Comparison of ENCODE assay signal across 20 mouse cellular contexts in the genomic region with DNA sequence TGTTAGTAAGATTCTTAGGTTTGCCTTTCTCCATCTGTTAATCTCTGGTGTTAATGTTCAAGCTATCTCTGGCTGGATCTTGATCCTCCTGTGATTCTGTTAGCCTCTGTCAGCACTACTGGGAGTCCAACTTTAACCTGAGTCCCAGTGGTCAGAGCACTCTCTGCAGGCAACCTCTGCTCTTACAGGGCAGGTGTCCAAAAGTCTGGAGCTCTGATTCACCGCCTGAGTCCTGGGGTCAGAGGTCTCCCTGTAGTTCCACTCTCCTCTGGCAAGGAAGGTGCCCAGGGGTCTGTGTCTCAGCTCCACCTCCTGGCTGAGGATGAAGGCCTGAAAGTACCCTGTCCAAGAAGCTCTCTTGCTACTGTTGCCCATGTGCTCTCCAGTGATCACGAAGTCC.
"Had no signal": no experiment of that assay in that cellular context is flagged by ENCODE, and none has a peak within 500 bp of the region (broad histone marks: within the 10 kb centered on the region; RNA-seq: fewer than 3 reads in every experiment).

No protein-coding gene starts in this region.

- H3K9me3 ChIP-seq: liver, embryonic 12.5 days; liver, embryonic 15.5 days; lung, embryonic 15.5 days; midbrain, embryonic 10.5 days; midbrain, embryonic 13.5 days; neural tube, embryonic 12.5 days; neural tube, embryonic 15.5 days had no signal

- H3K27ac ChIP-seq: left cerebral cortex, adult 2 months; liver, embryonic 12.5 days; liver, embryonic 15.5 days; lung, embryonic 15.5 days; midbrain, embryonic 10.5 days; midbrain, embryonic 13.5 days; neural tube, embryonic 12.5 days; neural tube, embryonic 15.5 days; stomach, postnatal 0 days had no signal

- ATAC-seq: intestine, postnatal 0 days; liver, embryonic 12.5 days; midbrain, embryonic 13.5 days had no signal

- H3K27me3 ChIP-seq: liver, embryonic 12.5 days; liver, embryonic 15.5 days; lung, embryonic 15.5 days; megakaryocyte, embryonic 14.5 days; midbrain, embryonic 13.5 days; neural tube, embryonic 12.5 days; neural tube, embryonic 15.5 days had no signal

- H3K36me3 ChIP-seq: liver, embryonic 12.5 days; liver, embryonic 15.5 days; lung, embryonic 15.5 days; midbrain, embryonic 10.5 days; midbrain, embryonic 13.5 days; neural tube, embryonic 12.5 days; neural tube, embryonic 15.5 days had no signal

- H3K9ac ChIP-seq: liver, embryonic 12.5 days; liver, embryonic 15.5 days; lung, embryonic 15.5 days; midbrain, embryonic 13.5 days; neural tube, embryonic 12.5 days; neural tube, embryonic 15.5 days had no signal

- H3K4me2 ChIP-seq: liver, embryonic 12.5 days; liver, embryonic 15.5 days; lung, embryonic 15.5 days; midbrain, embryonic 13.5 days; neural tube, embryonic 12.5 days; neural tube, embryonic 15.5 days had no signal

- H3K4me1 ChIP-seq: liver, embryonic 12.5 days; liver, embryonic 15.5 days; lung, embryonic 15.5 days; megakaryocyte, embryonic 14.5 days; midbrain, embryonic 10.5 days; midbrain, embryonic 13.5 days; neural tube, embryonic 12.5 days; neural tube, embryonic 15.5 days had no signal

- H3K4me3 ChIP-seq: left cerebral cortex, adult 2 months; liver, embryonic 12.5 days; liver, embryonic 15.5 days; lung, embryonic 15.5 days; megakaryocyte, embryonic 14.5 days; midbrain, embryonic 10.5 days; midbrain, embryonic 13.5 days; neural tube, embryonic 12.5 days; neural tube, embryonic 15.5 days had no signal

- DNase-seq: layer of hippocampus, postnatal 36 days; lung, adult 18-20 months; lung, postnatal 10 days; lung, postnatal 36 days; right cerebral cortex, adult 18-20 months; right cerebral cortex, postnatal 14 days; right cerebral cortex, postnatal 4 days; thymus, adult 2 months; thymus, postnatal 14 days had no signal
